Mouse (Mus musculus) heart, postnatal 0 days (tissue): ENCODE data around the gene Rab1b. TPM values are rescaled to one million over a fixed set of nuclear protein-coding genes. Genes with fewer than 3 reads are reported as not detected.

ENCODE experiments used
- ATAC-seq: fragments of 200-750 bp; cut with Nextera tagmentation; 2 replicates; pipeline ENCODE4 v1.8.0; 2017; ENCODE audit warnings: low read depth, moderate number of reproducible peaks, moderate library complexity; ENCODE audit not compliant: insufficient read depth
- DNase-seq: peaks from one replicate; pipeline ENCODE4 v3.0.0-alpha.2; 2016; ENCODE audit warnings: low spot score
- H3K27ac ChIP-seq: fragments of 300-500 bp; sonication (generic); 2 replicates; pipeline ENCODE4 v1.5.1; 2014; ENCODE audit warnings: low read depth, mild to moderate bottlenecking
- H3K27me3 ChIP-seq: fragments of 300-500 bp; sonication (generic); 2 replicates; pipeline ENCODE4 v1.6.1; 2014; ENCODE audit warnings: low read length, mixed read lengths; ENCODE audit not compliant: control insufficient read depth, insufficient read depth
- H3K36me3 ChIP-seq: fragments of 300-500 bp; sonication (generic); replicated peaks from 2 replicates; pipeline ENCODE4 v1.6.1; 2014; ENCODE audit warnings: low read length, mixed read lengths; ENCODE audit not compliant: control insufficient read depth, insufficient read depth
- H3K4me1 ChIP-seq: fragments of 300-500 bp; sonication (generic); 2 replicates; pipeline ENCODE4 v1.6.1; 2014; ENCODE audit warnings: antibody characterized with exemption; ENCODE audit not compliant: control insufficient read depth, insufficient read depth
- H3K4me2 ChIP-seq: fragments of 300-500 bp; sonication (generic); 2 replicates; pipeline ENCODE4 v1.6.1; 2014; ENCODE audit warnings: low read depth, mild to moderate bottlenecking, low read length, moderate library complexity
- H3K4me3 ChIP-seq: fragments of 300-500 bp; sonication (generic); 2 replicates; pipeline ENCODE4 v1.5.1; 2014; ENCODE audit warnings: low read depth, low read length
- H3K9ac ChIP-seq: fragments of 300-500 bp; sonication (generic); replicated peaks from 2 replicates; pipeline ENCODE4 v1.6.1; 2014; ENCODE audit warnings: low read depth, low read length, mixed read lengths
- H3K9me3 ChIP-seq: fragments of 300-500 bp; sonication (generic); replicated peaks from 2 replicates; pipeline ENCODE4 v1.6.1; 2016; ENCODE audit warnings: low read length; ENCODE audit not compliant: control insufficient read depth
- CTCF ChIP-seq: IDR thresholded peaks from 2 replicates; pipeline ENCODE4 v1.5.1; 2016; ENCODE audit warnings: antibody characterized with exemption, control low read depth, low read depth
- EP300 ChIP-seq: IDR thresholded peaks from 2 replicates; pipeline ENCODE4 v1.6.1; 2016; ENCODE audit warnings: antibody characterized with exemption, low read depth
- WGBS: fragments of 180-500 bp; shearing (Covaris S2); extraction: QIAGEN DNeasy Blood & Tissue Kit; methylation state at CpG from one replicate; pipeline ENCODE4 v1.1.7; 2014; 5-methylcytosine and 5-hydroxymethylcytosine counted together
- polyA plus RNA-seq: library from polyadenylated mRNA; unstranded; fragments of >200 nt; fragmentation: Nextera tagmentation; extraction: Ambion mirVana; gene quantifications from 2 replicates; pipeline ENCODE4 v1.2.1, GENCODE M21; 2015
- total RNA-seq: library from RNA; depleted of rRNA; stranded (reverse); fragments of >200 nt; gene quantifications from 2 replicates; pipeline ENCODE4 v1.2.3, GENCODE M21; 2014; ENCODE audit warnings: low replicate concordance; rRNA removed

Rab1b gene
- total and polyA plus RNA-seq, 2 experiments from 2014 or later = 230 to 424 TPM

DNA sequence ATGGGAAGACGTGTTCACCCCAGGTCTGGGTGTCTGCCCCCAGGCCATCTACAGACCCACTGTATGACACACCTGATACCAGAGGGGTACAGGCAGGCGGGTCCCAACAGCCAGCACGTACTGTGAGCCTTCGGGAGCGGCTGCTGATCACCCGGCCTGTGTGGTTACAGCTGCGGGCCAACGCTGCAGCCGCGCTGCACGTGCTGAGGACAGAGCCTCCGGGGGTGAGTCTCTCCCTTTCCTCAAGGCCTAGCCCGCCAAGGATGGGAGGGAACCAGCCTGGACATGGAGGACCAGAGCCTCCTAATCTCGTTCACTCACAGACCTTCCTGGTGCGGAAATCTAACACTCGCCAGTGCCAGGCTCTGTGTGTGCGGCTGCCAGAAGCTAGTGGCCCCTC is 55.8 kb downstream of the Rab1b start:
- peak overlapping the region; percentile 51 for H3K4me2 ChIP-seq
- peak overlapping the region; percentile 29 for H3K4me3 ChIP-seq
- WGBS = 5% methylated on average over 17 of the region's 17 CpGs
- DNase-seq (no peak), ATAC-seq (peak; percentile 22)
- no peak for TF ChIP-seq CTCF
- TF ChIP-seq EP300 = no peak
- peaks cover 38% of the 10 kb centered on the region for H3K36me3 ChIP-seq
- H3K4me1 ChIP-seq = peaks cover 10% of the 10 kb centered on the region
- no peaks in the 10 kb centered on the region for H3K9me3 ChIP-seq
- peak overlapping the region; percentile 46 for H3K27ac ChIP-seq
- peaks cover 17% of the 10 kb centered on the region; the same call in 1 of the 2 replicates for H3K27me3 ChIP-seq
- H3K9ac ChIP-seq = no peak overlapping the region

DNA sequence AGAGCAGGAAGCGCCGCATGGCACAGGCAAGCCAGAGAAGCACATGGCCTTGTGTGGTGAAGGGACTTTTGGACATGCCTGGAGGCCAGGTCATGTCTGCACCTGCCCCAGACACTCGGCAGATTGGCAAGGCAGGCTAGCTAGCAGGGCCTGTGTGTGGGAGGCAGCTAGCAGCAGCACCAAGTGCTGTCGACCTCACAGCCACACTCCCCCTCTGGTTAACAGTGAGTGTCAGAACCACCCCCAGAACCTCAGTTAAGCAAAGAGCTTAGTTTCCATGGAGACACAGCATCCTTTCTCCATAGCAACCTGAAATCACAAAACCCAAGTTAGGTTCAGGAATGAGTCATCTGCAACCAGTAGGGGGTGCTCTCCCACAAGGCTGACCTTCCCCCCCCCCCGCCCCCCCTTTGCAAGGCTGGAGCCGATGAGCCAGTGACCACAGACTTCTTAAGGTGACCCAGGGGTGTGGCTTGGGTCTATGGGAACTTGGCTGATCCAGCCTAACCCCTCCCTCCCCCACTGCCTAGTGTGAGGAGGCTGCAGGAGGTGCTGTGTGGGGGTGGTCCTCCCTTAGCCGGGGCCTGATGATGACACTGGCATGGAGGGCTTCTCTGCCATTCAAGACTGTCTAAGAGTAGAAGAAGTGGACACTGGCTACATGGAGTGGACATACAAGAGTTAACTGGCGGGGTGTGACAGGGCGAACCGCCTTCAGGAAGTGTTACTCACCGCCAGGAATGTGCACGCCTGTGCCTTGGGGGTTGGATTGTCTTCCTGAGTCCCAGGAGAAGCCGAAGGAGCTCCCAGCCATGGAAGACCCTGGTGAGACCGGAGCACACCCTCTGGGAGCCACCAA is 56.6 kb downstream of the Rab1b start, which contains the start of gene Rin1:
Gene Rin1, plus strand, starts transcription at position 435 of the 859 bp plus-strand sequence.
- Histone ChIP-seq H3K4me2 (peak within 1 kb of the TSS; percentile 51), H3K4me1 (peaks cover 10% of the 10 kb centered on the region), H3K27ac (peak within 1 kb of the TSS; percentile 46), H3K36me3 (peaks cover 44% of the 10 kb centered on the region), H3K9ac (no peak within 1 kb of the TSS), H3K9me3 (no peaks in the 10 kb centered on the region), H3K27me3 (peaks cover 17% of the 10 kb centered on the region; the same call in 1 of the 2 replicates), H3K4me3 (peak within 1 kb of the TSS; percentile 29)
- TF ChIP-seq EP300 = no peak
- TF ChIP-seq CTCF = peak; percentile 48
- peak; percentile 70 for DNase-seq
- 20% methylated on average over 14 of the region's 14 CpGs for WGBS
- peak; percentile 79 for ATAC-seq

DNA sequence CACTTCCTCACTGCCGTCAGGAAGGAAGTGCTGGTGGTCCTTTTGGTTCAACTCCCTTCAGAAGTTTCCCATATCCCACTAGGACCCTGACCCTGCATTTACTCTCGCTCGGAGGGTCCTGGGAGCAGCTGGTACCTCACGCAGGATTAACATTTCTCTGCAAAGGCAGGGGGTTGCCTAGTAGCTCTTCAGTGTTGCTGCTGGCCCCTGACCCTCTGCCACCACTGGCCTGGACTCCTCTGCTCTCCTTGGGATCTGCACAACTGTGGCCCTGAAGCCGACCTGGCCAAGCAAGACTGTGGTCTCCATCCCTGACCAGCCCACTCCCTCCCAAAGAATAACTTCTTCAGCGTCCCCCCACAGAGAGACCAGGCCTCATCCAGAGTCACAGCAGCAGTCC is 57.5 kb downstream of the Rab1b start:
- no peaks in the 10 kb centered on the region for H3K9me3 ChIP-seq
- peaks cover 10% of the 10 kb centered on the region for H3K4me1 ChIP-seq
- 93% methylated on average over 6 of the region's 6 CpGs for WGBS
- no peak overlapping the region for H3K27ac ChIP-seq
- DNase-seq (no peak), ATAC-seq (no peak)
- no peak for TF ChIP-seq EP300
- TF ChIP-seq CTCF = no peak
- no peak overlapping the region for H3K4me3 ChIP-seq
- peaks cover 14% of the 10 kb centered on the region; the same call in 1 of the 2 replicates for H3K27me3 ChIP-seq
- peaks cover 44% of the 10 kb centered on the region for H3K36me3 ChIP-seq
- H3K9ac ChIP-seq = no peak overlapping the region
- no peak overlapping the region for H3K4me2 ChIP-seq

Other genes starting within 250 kb of the Rab1b start
- 0.95 and 1.2 TPM in 2 replicates for gene Actn3, start 229.2 kb downstream of the Rab1b start, total RNA-seq
- gene Actn3, start 229.2 kb downstream of the Rab1b start, polyA plus RNA-seq = 0.72 and 0.78 TPM in 2 replicates
- 8.7 and 11.6 TPM in 2 replicates for gene Zdhhc24, start 228.4 kb downstream of the Rab1b start, total RNA-seq
- 5.9 TPM in 2 replicates for gene Zdhhc24, start 228.4 kb downstream of the Rab1b start, polyA plus RNA-seq
- 5.4 and 5.8 TPM in 2 replicates for gene Bbs1, start 200.4 kb downstream of the Rab1b start, total RNA-seq
- gene Bbs1, start 200.4 kb downstream of the Rab1b start, polyA plus RNA-seq = 1.1 and 1.4 TPM in 2 replicates
- 60.1 and 116 TPM in 2 replicates for gene Dpp3, start 178.8 kb downstream of the Rab1b start, total RNA-seq
- 40.8 and 44.3 TPM in 2 replicates for gene Dpp3, start 178.8 kb downstream of the Rab1b start, polyA plus RNA-seq
- gene Peli3, start 163.9 kb downstream of the Rab1b start, total RNA-seq = 0.76 TPM in 1 of 2 replicates, not detected in the other
- gene Peli3, start 163.9 kb downstream of the Rab1b start, polyA plus RNA-seq = 0.27 and 0.31 TPM in 2 replicates
- gene Mrpl11, start 144.9 kb downstream of the Rab1b start, total RNA-seq = 35.0 and 61.4 TPM in 2 replicates
- gene Mrpl11, start 144.9 kb downstream of the Rab1b start, polyA plus RNA-seq = 128 and 131 TPM in 2 replicates
- gene Npas4, start 116.8 kb downstream of the Rab1b start, total RNA-seq = 0.15 TPM in 1 of 2 replicates, not detected in the other
- 0.03 TPM in 1 of 2 replicates, not detected in the other for gene Npas4, start 116.8 kb downstream of the Rab1b start, polyA plus RNA-seq
- 13.8 and 17.3 TPM in 2 replicates for gene Slc29a2, start 83.2 kb downstream of the Rab1b start, total RNA-seq
- gene Slc29a2, start 83.2 kb downstream of the Rab1b start, polyA plus RNA-seq = 11.5 and 11.7 TPM in 2 replicates
- gene B4gat1, start 68.2 kb downstream of the Rab1b start, total RNA-seq = 46.2 and 58.3 TPM in 2 replicates
- gene B4gat1, start 68.2 kb downstream of the Rab1b start, polyA plus RNA-seq = 47.4 and 48.2 TPM in 2 replicates
- 1.7 TPM in 1 of 2 replicates, not detected in the other for gene AC124502.3, start 68.2 kb downstream of the Rab1b start, total RNA-seq
- gene AC124502.3, start 68.2 kb downstream of the Rab1b start, polyA plus RNA-seq = 0.97 and 1.4 TPM in 2 replicates
- 1.9 and 13.6 TPM in 2 replicates for gene Brms1, start 65.7 kb downstream of the Rab1b start, total RNA-seq
- 20.0 and 20.4 TPM in 2 replicates for gene Brms1, start 65.7 kb downstream of the Rab1b start, polyA plus RNA-seq
- 3.1 and 3.2 TPM in 2 replicates for gene Rin1, start 56.6 kb downstream of the Rab1b start, total RNA-seq
- 0.97 and 1.3 TPM in 2 replicates for gene Rin1, start 56.6 kb downstream of the Rab1b start, polyA plus RNA-seq
- 19.8 and 24.4 TPM in 2 replicates for gene Cd248, start 39.0 kb downstream of the Rab1b start, total RNA-seq
- 7.8 and 8.8 TPM in 2 replicates for gene Cd248, start 39.0 kb downstream of the Rab1b start, polyA plus RNA-seq
- 2.6 and 4.3 TPM in 2 replicates for gene Tmem151a, start 21.5 kb downstream of the Rab1b start, total RNA-seq
- gene Tmem151a, start 21.5 kb downstream of the Rab1b start, polyA plus RNA-seq = 3.0 and 3.3 TPM in 2 replicates
- gene Yif1a, start 18.5 kb downstream of the Rab1b start, total RNA-seq = 160 and 168 TPM in 2 replicates
- 109 and 120 TPM in 2 replicates for gene Yif1a, start 18.5 kb downstream of the Rab1b start, polyA plus RNA-seq
- gene Cnih2, start 8.6 kb downstream of the Rab1b start, total RNA-seq = 5.6 TPM in 1 of 2 replicates, not detected in the other
- 1.1 and 1.2 TPM in 2 replicates for gene Cnih2, start 8.6 kb downstream of the Rab1b start, polyA plus RNA-seq
- 44.5 and 70.8 TPM in 2 replicates for gene Klc2, start 11.5 kb upstream of the Rab1b start, total RNA-seq
- gene Klc2, start 11.5 kb upstream of the Rab1b start, polyA plus RNA-seq = 17.5 and 19.0 TPM in 2 replicates
- 11.3 and 45.7 TPM in 2 replicates for gene Pacs1, start 166.0 kb upstream of the Rab1b start, total RNA-seq
- 7.2 and 7.4 TPM in 2 replicates for gene Pacs1, start 166.0 kb upstream of the Rab1b start, polyA plus RNA-seq
- gene Sf3b2, start 188.4 kb upstream of the Rab1b start, total RNA-seq = 132 and 175 TPM in 2 replicates
- gene Sf3b2, start 188.4 kb upstream of the Rab1b start, polyA plus RNA-seq = 158 and 159 TPM in 2 replicates
- gene Gal3st3, start 191.3 kb upstream of the Rab1b start, total RNA-seq = 4.0 and 13.3 TPM in 2 replicates
- 5.1 and 6.8 TPM in 2 replicates for gene Gal3st3, start 191.3 kb upstream of the Rab1b start, polyA plus RNA-seq
- not detected in 2 replicates for gene Catsper1, start 228.7 kb upstream of the Rab1b start, total RNA-seq
- gene Catsper1, start 228.7 kb upstream of the Rab1b start, polyA plus RNA-seq = not detected in 2 replicates
- gene Cst6, start 242.5 kb upstream of the Rab1b start, total RNA-seq = 0.89 and 0.99 TPM in 2 replicates
- gene Cst6, start 242.5 kb upstream of the Rab1b start, polyA plus RNA-seq = 2.3 and 3.0 TPM in 2 replicates